Mouse (Mus musculus) bone marrow, adult 2 months (tissue): ENCODE measurements around the gene Bcl2.

ENCODE experiments used
- CTCF ChIP-seq: fragments of 200-500 bp; IDR thresholded peaks from 2 replicates; pipeline ENCODE4 v1.5.1; 2011; ENCODE audit warnings: low read length, control low read depth; ENCODE audit not compliant: control insufficient read depth, insufficient read depth
- POLR2A ChIP-seq: fragments of 200-500 bp; IDR thresholded peaks from 2 replicates; pipeline ENCODE4 v1.6.1; 2011; ENCODE audit warnings: low read depth, mild to moderate bottlenecking, control low read depth, low read length, borderline replicate concordance; ENCODE audit not compliant: control insufficient read depth

GRCm38 (mm10) chr1:106650427-106650826 lies 63.6 kb downstream of the Bcl2 start:
- TF ChIP-seq CTCF (no peak), POLR2A (no peak)
